Mouse (Mus musculus) ES-E14 (cell line): ENCODE measurements around the gene Fam187b. TPM values are rescaled to one million over a fixed set of nuclear protein-coding genes. Genes with fewer than 3 reads are reported as not detected.

Experiments
- DNase-seq: peaks from one replicate; pipeline ENCODE4 v3.0.0-alpha.2; 2013; ENCODE audit warnings: low read depth, low spot score
- H3K27ac ChIP-seq: 2 replicates; pipeline ENCODE4 v1.5.1; 2012; ENCODE audit warnings: low read depth, mild to moderate bottlenecking, low read length, moderate library complexity, mixed read lengths; ENCODE audit not compliant: poor library complexity, insufficient read depth, severe bottlenecking
- H3K36me3 ChIP-seq: 2 replicates; pipeline ENCODE4 v1.6.1; 2012; ENCODE audit warnings: mild to moderate bottlenecking, low read length, moderate library complexity, mixed read lengths; ENCODE audit not compliant: control insufficient read depth, poor library complexity, insufficient read depth, severe bottlenecking
- H3K4me1 ChIP-seq, 2 experiments: fragments of 150-350 bp in 1 of 2; sonication (generic) in 1 of 2; 2 replicates each; pipeline ENCODE4 v1.6.1; 2012; ENCODE audit warnings: low read length in 2 of 2, mild to moderate bottlenecking in 1 of 2, mixed read lengths in 1 of 2; ENCODE audit not compliant: control insufficient read depth in 2 of 2, insufficient read depth in 2 of 2, poor library complexity in 1 of 2
- H3K4me3 ChIP-seq, 2 experiments: fragments of 150-350 bp in 1 of 2; sonication (generic) in 1 of 2; 2 replicates each; pipeline ENCODE4 v1.5.1; 2012; ENCODE audit warnings: low read length in 2 of 2, low read depth in 1 of 2, mild to moderate bottlenecking in 1 of 2, mixed read lengths in 1 of 2; ENCODE audit not compliant: insufficient read depth in 1 of 2, poor library complexity in 1 of 2, severe bottlenecking in 1 of 2
- H3K9ac ChIP-seq: 2 replicates; pipeline ENCODE4 v1.6.1; 2012; ENCODE audit warnings: low read depth, mild to moderate bottlenecking, low read length, mixed read lengths; ENCODE audit not compliant: poor library complexity, insufficient read depth, severe bottlenecking
- H3K9me3 ChIP-seq: fragments of 150-350 bp; sonication (generic); 2 replicates; pipeline ENCODE4 v1.6.1; 2012; ENCODE audit warnings: low read depth, mild to moderate bottlenecking, low read length; ENCODE audit not compliant: control insufficient read depth, insufficient read depth
- CHD2 ChIP-seq: IDR thresholded peaks from 2 replicates; pipeline ENCODE4 v1.6.1; 2014; ENCODE audit warnings: mild to moderate bottlenecking, low read depth, low read length, inconsistent platforms
- HCFC1 ChIP-seq: IDR thresholded peaks from 2 replicates; pipeline ENCODE4 v1.6.1; 2012; ENCODE audit warnings: low read length, inconsistent platforms, borderline replicate concordance; ENCODE audit not compliant: insufficient read depth
- MAFK ChIP-seq: IDR thresholded peaks from 2 replicates; pipeline ENCODE4 v1.6.1; 2014; ENCODE audit warnings: mild to moderate bottlenecking, low read depth, low read length, inconsistent platforms; ENCODE audit not compliant: insufficient read depth
- ZC3H11A ChIP-seq: IDR thresholded peaks from 2 replicates; pipeline ENCODE4 v1.6.1; 2012; ENCODE audit warnings: low read depth, mild to moderate bottlenecking, inconsistent platforms, low read length, borderline replicate concordance
- ZNF384 ChIP-seq: IDR thresholded peaks from 2 replicates; pipeline ENCODE4 v1.6.1; 2012; ENCODE audit warnings: low read depth, low read length, inconsistent platforms
- in situ Hi-C, 2 experiments: fragments of 600-800 bp; cut with MboI; formaldehyde crosslinking; loops; one replicate each; pipeline ENCODE4 v1.15.1; 2025; ENCODE audit warnings: low sequenced_read_pairs in 2 of 2, inconsistent platforms in 1 of 2; ENCODE audit not compliant: unreplicated experiment in 2 of 2
- total RNA-seq: library from RNA; depleted of rRNA; stranded (reverse); fragments of 300-350 nt; gene quantifications from 2 replicates; pipeline ENCODE4 v1.2.3, GENCODE M21; 2012

The Fam187b gene
- total RNA-seq, 1 experiment: 0.67 TPM

- H3K9me3 ChIP-seq: no peaks in the 10 kb centered on the region
- H3K27ac ChIP-seq: no peak overlapping the region
- no peak for TF ChIP-seq ZNF384
- no peak for TF ChIP-seq ZC3H11A
- no peak for TF ChIP-seq HCFC1
- TF ChIP-seq MAFK: no peak
- TF ChIP-seq CHD2: no peak
- H3K36me3 ChIP-seq: no peaks in the 10 kb centered on the region
- in situ Hi-C loops: no loop called here
- H3K4me1 ChIP-seq: no peaks in the 10 kb centered on the region
- DNase-seq: no peak
- no peak overlapping the region for H3K9ac ChIP-seq
- H3K4me3 ChIP-seq: no peak overlapping the region
Measured at GRCm38 (mm10) chr7:31008889-31009288, 35.3 kb downstream of the Fam187b start.

GRCm38 (mm10) chr7:31012971-31013370, 39.4 kb downstream of the Fam187b start:
- no peak for TF ChIP-seq HCFC1
- TF ChIP-seq MAFK: no peak
- no peaks in the 10 kb centered on the region for H3K36me3 ChIP-seq
- no peaks in the 10 kb centered on the region for H3K9me3 ChIP-seq
- in situ Hi-C loops: no loop called here
- no peaks in the 10 kb centered on the region for H3K4me1 ChIP-seq
- no peak overlapping the region for H3K4me3 ChIP-seq
- no peak overlapping the region for H3K27ac ChIP-seq
- H3K9ac ChIP-seq: no peak overlapping the region
- no peak for DNase-seq

- TF ChIP-seq ZNF384 (no peak), HCFC1 (no peak), ZC3H11A (no peak), CHD2 (no peak), MAFK (no peak)
- DNase-seq: no peak
- no peak overlapping the region for H3K4me3 ChIP-seq
- H3K36me3 ChIP-seq: no peaks in the 10 kb centered on the region
- no peak overlapping the region for H3K27ac ChIP-seq
- no peak overlapping the region for H3K9ac ChIP-seq
- in situ Hi-C loops: no loop called here
- H3K4me1 ChIP-seq: 0 out of 4 replicates have a peak, but pooled peaks cover 0 to 1% of the 10 kb centered on the region in 2 experiments
- no peaks in the 10 kb centered on the region for H3K9me3 ChIP-seq
Measured at GRCm38 (mm10) chr7:31017104-31017901, 43.7 kb downstream of the Fam187b start.

GRCm38 (mm10) chr7:31028609-31029008, 55.0 kb downstream of the Fam187b start:
- TF ChIP-seq CHD2 (peak; percentile 88), HCFC1 (no peak), ZC3H11A (no peak), MAFK (no peak)
- Histone ChIP-seq H3K36me3 (no peaks in the 10 kb centered on the region), H3K9ac (no peak overlapping the region), H3K4me3 (peak overlapping the region in 1 of 2 experiments; percentile 58; a peak in 2 of 4 replicates), H3K9me3 (no peaks in the 10 kb centered on the region), H3K4me1 (peaks cover 0 to 2% of the 10 kb centered on the region in 2 experiments; a peak in 1 of 4 replicates), H3K27ac (no peak overlapping the region)
- DNase-seq: peak; percentile 69
- in situ Hi-C loops: no loop called here
